In genomic region chr8:119638261-119638660, GRCm38 (mm10) we compare ENCODE assay signal across 40 mouse cellular contexts. TPM values are rescaled to one million over a fixed set of nuclear protein-coding genes. Genes with fewer than 3 reads are reported as not detected.
DNase-seq lines count a peak whose midpoint lies in the region; ATAC-seq and TF ChIP-seq lines count a peak whose summit lies in the region.
"Had no signal": no experiment of that assay in that cellular context is flagged by ENCODE, and none has a peak within 500 bp of the region (broad histone marks: within the 10 kb centered on the region; RNA-seq: fewer than 3 reads in every experiment).

No protein-coding gene starts in this region.

- H3K4me1 ChIP-seq in forebrain, embryonic 14.5 days (ENCODE audit: control insufficient read depth, insufficient read depth, low read length), result no peaks in the 10 kb centered on the region
- H3K4me1 ChIP-seq in forebrain, embryonic 13.5 days, result no peaks in the 10 kb centered on the region; the same call in 1 of the 2 replicates
- no peaks in the 10 kb centered on the region; the same call in 1 of the 2 replicates for H3K4me1 ChIP-seq in kidney, adult 2 months (ENCODE audit: control insufficient read depth, insufficient read depth, low read length)

- 0 out of 2 replicates have a peak, but pooled peaks cover 10% of the 10 kb centered on the region for H3K27me3 ChIP-seq in forebrain, embryonic 14.5 days (replicated peaks; ENCODE audit: control insufficient read depth, insufficient read depth, low read length)
- H3K27me3 ChIP-seq in forebrain, embryonic 13.5 days, result peaks cover 28% of the 10 kb centered on the region
- H3K27me3 ChIP-seq in kidney, adult 2 months (replicated peaks; ENCODE audit: control insufficient read depth, insufficient read depth, low read length), result no peaks in the 10 kb centered on the region

- no peak overlapping the region for H3K9ac ChIP-seq in forebrain, embryonic 14.5 days (ENCODE audit: low read length)
- no peak overlapping the region for H3K9ac ChIP-seq in forebrain, embryonic 13.5 days
- H3K9ac ChIP-seq: embryonic facial prominence, embryonic 15.5 days; heart, embryonic 12.5 days; hindbrain, embryonic 13.5 days; kidney, embryonic 15.5 days; liver, embryonic 14.5 days; midbrain, embryonic 13.5 days had no signal

- H3K9me3 ChIP-seq in forebrain, embryonic 14.5 days (replicated peaks; ENCODE audit: control insufficient read depth, low read length), result no peaks in the 10 kb centered on the region
- no peaks in the 10 kb centered on the region for H3K9me3 ChIP-seq in forebrain, embryonic 13.5 days (replicated peaks)
- H3K9me3 ChIP-seq: embryonic facial prominence, embryonic 15.5 days; heart, embryonic 12.5 days; hindbrain, embryonic 13.5 days; kidney, embryonic 15.5 days; midbrain, embryonic 13.5 days had no signal

- WGBS in forebrain, embryonic 14.5 days, result 48% methylated on average over 6 of the region's 6 CpGs
- 57% methylated on average over 6 of the region's 6 CpGs for WGBS in forebrain, embryonic 13.5 days
- 89% methylated on average over 6 of the region's 6 CpGs for WGBS in kidney, adult 2 months

- H3K4me2 ChIP-seq in forebrain, embryonic 14.5 days (ENCODE audit: low read length), result no peak overlapping the region
- H3K4me2 ChIP-seq in forebrain, embryonic 13.5 days, result no peak overlapping the region
- H3K4me2 ChIP-seq: embryonic facial prominence, embryonic 15.5 days; heart, embryonic 12.5 days; hindbrain, embryonic 13.5 days; kidney, embryonic 15.5 days; midbrain, embryonic 13.5 days had no signal

- peak; percentile 24 for DNase-seq in cerebellum, adult 11-12 months
- DNase-seq in forebrain, embryonic 14.5 days (ENCODE audit: low spot score), result peak; percentile 29
- DNase-seq in layer of hippocampus, adult 2 months (ENCODE audit: low spot score in 2 of 2), result no peak
- no peak for DNase-seq in layer of hippocampus, postnatal 36 days
- peak; percentile 63 for DNase-seq in fat pad, adult 2 months (ENCODE audit: extremely low read depth, low read depth, low spot score)
- DNase-seq in kidney, adult 2 months, result no peak
- DNase-seq: adrenal gland, adult 2 months; adrenal gland, postnatal 36 days; cerebellum, adult 11 months; gastrocnemius, postnatal 14 days; heart, adult 18-20 months; heart, postnatal 4 days; kidney, adult 11 months; kidney, postnatal 36 days; liver; lung, adult 2 months; lung, postnatal 10 days; thymus, postnatal 14 days had no signal

- TF ChIP-seq POLR2A in kidney, adult 2 months (IDR thresholded peaks at IDR 0.05; ENCODE audit: low read depth, low read length), result no peak

- no peak for ATAC-seq in cerebellum, adult (ENCODE audit: insufficient number of reproducible peaks, low FRiP score, low TSS enrichment)
- ATAC-seq in forebrain, embryonic 14.5 days, result no peak
- no peak for ATAC-seq in forebrain, embryonic 13.5 days
- ATAC-seq: activated CD4-positive, CD25-positive, alpha-beta regulatory T cell, adult 4 months; forebrain, embryonic 16.5 days; inflammation-experienced regulatory T-cells, adult 6 months; midbrain, embryonic 13.5 days had no signal

- H3K36me3 ChIP-seq in forebrain, embryonic 14.5 days (ENCODE audit: control insufficient read depth, insufficient read depth, low read length), result no peaks in the 10 kb centered on the region
- H3K36me3 ChIP-seq in forebrain, embryonic 13.5 days (ENCODE audit: poor library complexity, severe bottlenecking), result no peaks in the 10 kb centered on the region
- no peaks in the 10 kb centered on the region for H3K36me3 ChIP-seq in kidney, adult 2 months (ENCODE audit: control insufficient read depth, insufficient read depth, low read length)
- H3K36me3 ChIP-seq: embryonic facial prominence, embryonic 10.5 days; embryonic facial prominence, embryonic 15.5 days; heart, embryonic 12.5 days; hindbrain, embryonic 13.5 days; kidney, embryonic 15.5 days; midbrain, embryonic 13.5 days had no signal

- no peak overlapping the region for H3K27ac ChIP-seq in forebrain, embryonic 14.5 days (ENCODE audit: low read depth, low read length)
- H3K27ac ChIP-seq in forebrain, embryonic 13.5 days, result no peak overlapping the region
- H3K27ac ChIP-seq in layer of hippocampus, adult 2 months, result no peak overlapping the region
- no peak overlapping the region for H3K27ac ChIP-seq in kidney, adult 2 months (ENCODE audit: insufficient read depth, low read depth, low read length)
- H3K27ac ChIP-seq: embryonic facial prominence, embryonic 10.5 days; embryonic facial prominence, embryonic 15.5 days; hindbrain, embryonic 13.5 days; kidney, embryonic 15.5 days; liver, embryonic 14.5 days; macrophage; midbrain, embryonic 13.5 days had no signal

- peak; percentile 42 for TF ChIP-seq CTCF in layer of hippocampus, adult 2 months (conservative IDR thresholded peaks at IDR 0.05)
- no peak for TF ChIP-seq CTCF in kidney, adult 2 months (conservative IDR thresholded peaks at IDR 0.05; ENCODE audit: insufficient read depth, insufficient read length, low read depth, low read length)

- H3K4me3 ChIP-seq in forebrain, embryonic 14.5 days (ENCODE audit: low read depth, low read length), result no peak overlapping the region
- no peak overlapping the region for H3K4me3 ChIP-seq in forebrain, embryonic 13.5 days
- H3K4me3 ChIP-seq in layer of hippocampus, adult 2 months, result no peak overlapping the region
- H3K4me3 ChIP-seq in kidney, adult 2 months (ENCODE audit: insufficient read depth, low read depth, low read length), result no peak overlapping the region
- H3K4me3 ChIP-seq: embryonic facial prominence, embryonic 10.5 days; embryonic facial prominence, embryonic 15.5 days; heart, embryonic 12.5 days; hindbrain, embryonic 13.5 days; kidney, embryonic 15.5 days; midbrain, embryonic 13.5 days had no signal

RNA-seq across cellular contexts. Expression of gene Kcng4, which starts 2.8 kb away (rescaled TPM):
- polyA plus RNA-seq in forebrain, embryonic 14.5 days (2014; fragmentation: Nextera tagmentation; extraction: Ambion mirVana), result 0.20 and 0.21 TPM in 2 replicates
- 0.17 TPM in 1 of 2 replicates, not detected in the other for polyA plus RNA-seq in forebrain, embryonic 13.5 days (2015; fragmentation: Nextera tagmentation; extraction: Ambion mirVana)
- total RNA-seq in layer of hippocampus, adult 2 months (2021), result 1 to 10 TPM; 2.6 to 3.1 TPM
- total RNA-seq in layer of hippocampus, postnatal 36 days (2021), result 1 to 10 TPM; 3.6 to 3.7 TPM
- polyA plus RNA-seq in kidney, adult 2 months (2012; rRNA removed), result 0.56 and 0.58 TPM in 2 replicates
- total RNA-seq: CH12.LX; heart, postnatal 4 days; megakaryocyte-erythroid progenitor cell, adult 5-6 weeks; neutrophil, adult 5-6 weeks had no signal
- polyA plus RNA-seq: activated CD4-positive, CD25-positive, alpha-beta regulatory T cell, adult 4 months; C2C12; forebrain, embryonic 16.5 days; heart, embryonic 12.5 days; hindbrain, embryonic 13.5 days; inflammation-experienced regulatory T-cells, adult 6 months; limb, embryonic 11.5 days; liver, embryonic 14.5 days; macrophage had no signal

RNA-seq across cellular contexts. Expression of gene Adad2, which starts 25.7 kb away (rescaled TPM):
- polyA plus RNA-seq in forebrain, embryonic 14.5 days (2014; fragmentation: Nextera tagmentation; extraction: Ambion mirVana), result 0.09 TPM in 1 of 2 replicates, not detected in the other
- polyA plus RNA-seq in forebrain, embryonic 13.5 days (2015; fragmentation: Nextera tagmentation; extraction: Ambion mirVana), result not detected in 2 replicates
- under 1 TPM; 0.47 to 0.87 TPM for total RNA-seq in layer of hippocampus, adult 2 months (2021)
- under 1 TPM in 1 of 2 experiments, not detected in 1; 0.46 TPM for total RNA-seq in layer of hippocampus, postnatal 36 days (2021)
- not detected in 2 replicates for polyA plus RNA-seq in kidney, adult 2 months (2012; rRNA removed)
- total RNA-seq: adrenal gland, adult 2 months; adrenal gland, postnatal 36 days; CH12.LX; gastrocnemius, postnatal 14 days; heart, adult 18-20 months; heart, postnatal 4 days; left cerebral cortex, postnatal 10 days; megakaryocyte-erythroid progenitor cell, adult 5-6 weeks; neutrophil, adult 5-6 weeks had no signal
- polyA plus RNA-seq: activated CD4-positive, CD25-positive, alpha-beta regulatory T cell, adult 4 months; adrenal gland, adult 2 months; C2C12; forebrain, embryonic 16.5 days; heart, embryonic 12.5 days; heart, postnatal 0 days; hindbrain, embryonic 13.5 days; inflammation-experienced regulatory T-cells, adult 6 months; kidney, embryonic 15.5 days; liver, embryonic 14.5 days; lung, adult 2 months; macrophage; midbrain, embryonic 13.5 days; neural tube, embryonic 11.5 days; spleen, adult 2 months had no signal

RNA-seq across cellular contexts. Expression of gene Wfdc1, which starts 27.9 kb away (rescaled TPM):
- 3.7 and 4.5 TPM in 2 replicates for polyA plus RNA-seq in forebrain, embryonic 14.5 days (2014; fragmentation: Nextera tagmentation; extraction: Ambion mirVana)
- polyA plus RNA-seq in forebrain, embryonic 13.5 days (2015; fragmentation: Nextera tagmentation; extraction: Ambion mirVana), result 0.76 and 1.7 TPM in 2 replicates
- 1 to 10 TPM; 6.3 to 6.7 TPM for total RNA-seq in layer of hippocampus, adult 2 months (2021)
- total RNA-seq in layer of hippocampus, postnatal 36 days (2021), result 1 to 10 TPM; 7.8 to 9.2 TPM
- polyA plus RNA-seq in kidney, adult 2 months (2012; rRNA removed), result 8.4 and 11.8 TPM in 2 replicates
- total RNA-seq: CH12.LX; megakaryocyte-erythroid progenitor cell, adult 5-6 weeks; neutrophil, adult 5-6 weeks had no signal
- polyA plus RNA-seq: activated CD4-positive, CD25-positive, alpha-beta regulatory T cell, adult 4 months; C2C12; inflammation-experienced regulatory T-cells, adult 6 months; limb, embryonic 11.5 days; macrophage had no signal

RNA-seq across cellular contexts. Expression of gene Taf1c, which starts 33.2 kb away (rescaled TPM):
- polyA plus RNA-seq in forebrain, embryonic 14.5 days (2014; fragmentation: Nextera tagmentation; extraction: Ambion mirVana), result 13.7 and 15.5 TPM in 2 replicates
- polyA plus RNA-seq in forebrain, embryonic 13.5 days (2015; fragmentation: Nextera tagmentation; extraction: Ambion mirVana), result 15.2 and 16.8 TPM in 2 replicates
- total RNA-seq in layer of hippocampus, adult 2 months (2021), result 10 to 100 TPM; 10.8 to 11.1 TPM
- total RNA-seq in layer of hippocampus, postnatal 36 days (2021), result 10 to 100 TPM; 11.5 to 11.7 TPM
- 10.2 and 12.8 TPM in 2 replicates for polyA plus RNA-seq in kidney, adult 2 months (2012; rRNA removed)

Comparison
In these comparisons a context has a peak if more than half of its experiments do, and no peak if none do; other contexts are left out.
1. DNase-seq: peak in cerebellum, adult 11-12 months (single experiment), forebrain, embryonic 14.5 days (single experiment) and fat pad, adult 2 months (single experiment); none in layer of hippocampus, adult 2 months (0 of 2), layer of hippocampus, postnatal 36 days (0 of 2) and kidney, adult 2 months (single experiment).